Mouse (Mus musculus) CH12.LX (cell line): ENCODE measurements around the gene Ccdc65. TPM values are rescaled to one million over a fixed set of nuclear protein-coding genes. Genes with fewer than 3 reads are reported as not detected.
A peak's percentile ranks its signal among the peaks of the same experiment; 100 is the strongest.

Source experiments
- DNase-seq: peaks from one replicate; pipeline ENCODE4 v3.0.0-alpha.2; 2013; ENCODE audit errors: extremely low read depth
- H3K27ac ChIP-seq: 2 replicates; pipeline ENCODE4 v1.5.1; 2012; ENCODE audit warnings: low read depth, mild to moderate bottlenecking, control low read depth, moderate library complexity; ENCODE audit not compliant: insufficient read depth
- H3K27me3 ChIP-seq: replicated peaks from 2 replicates; pipeline ENCODE3; 2012; ENCODE audit warnings: inconsistent platforms
- H3K36me3 ChIP-seq, 2 experiments: replicated peaks in 1 of 2; 2 replicates each; pipeline versions ENCODE3 to v1.6.1; 2012; ENCODE audit warnings: inconsistent platforms in 1 of 2, low read length in 1 of 2, mild to moderate bottlenecking in 1 of 2, mixed read lengths in 1 of 2, moderate library complexity in 1 of 2; ENCODE audit not compliant: control insufficient read depth in 1 of 2, insufficient read depth in 1 of 2
- H3K4me1 ChIP-seq, 2 experiments: 2 replicates each; pipeline ENCODE4 v1.6.1; 2012; ENCODE audit warnings: inconsistent platforms in 1 of 2, moderate library complexity in 1 of 2; ENCODE audit not compliant: insufficient read depth in 2 of 2, control insufficient read depth in 1 of 2
- H3K4me2 ChIP-seq: 2 replicates; pipeline ENCODE4 v1.6.1; 2012; ENCODE audit warnings: low read depth, mild to moderate bottlenecking, control low read depth; ENCODE audit not compliant: poor library complexity, insufficient read depth, severe bottlenecking
- H3K4me3 ChIP-seq, 3 experiments: fragments of 150-350 bp in 1 of 3; sonication (generic) in 1 of 3; replicated peaks in 1 of 3; 2 replicates each; pipeline versions ENCODE3 to v1.5.1; 2011 to 2012; ENCODE audit warnings: low read depth in 2 of 3, low read length in 2 of 3, mild to moderate bottlenecking in 2 of 3, moderate library complexity in 2 of 3, control low read depth in 1 of 3, improper control_type of control experiment in 1 of 3, inconsistent platforms in 1 of 3, mixed read lengths in 1 of 3; ENCODE audit not compliant: poor library complexity in 1 of 3
- H3K79me2 ChIP-seq: replicated peaks from 2 replicates; pipeline ENCODE4 v1.6.1; 2012; ENCODE audit warnings: mild to moderate bottlenecking, moderate library complexity; ENCODE audit not compliant: control insufficient read depth, poor library complexity, insufficient read depth, severe bottlenecking; ENCODE audit errors: extremely low read depth
- H3K9ac ChIP-seq: 2 replicates; pipeline ENCODE4 v1.6.1; 2012; ENCODE audit warnings: low read depth, mild to moderate bottlenecking, control low read depth, moderate library complexity; ENCODE audit not compliant: insufficient read depth
- H3K9me3 ChIP-seq: replicated peaks from 2 replicates; pipeline ENCODE3; 2012; ENCODE audit warnings: low read length, inconsistent platforms, mixed read lengths
- CHD2 ChIP-seq: IDR thresholded peaks from 2 replicates; pipeline ENCODE4 v1.6.1; 2011; ENCODE audit warnings: low read length, improper control_type of control experiment
- CTCF ChIP-seq, 2 experiments: IDR thresholded peaks in 1 of 2; conservative IDR thresholded peaks in 1 of 2; 2 replicates each; pipeline ENCODE4 v1.5.1; 2011 to 2012; ENCODE audit warnings: low read depth in 2 of 2, low read length in 2 of 2, improper control_type of control experiment in 1 of 2, inconsistent platforms in 1 of 2, mild to moderate bottlenecking in 1 of 2, moderate library complexity in 1 of 2
- E2F4 ChIP-seq: IDR thresholded peaks from 2 replicates; pipeline ENCODE4 v1.6.1; 2011; ENCODE audit warnings: low read depth, low read length, improper control_type of control experiment; ENCODE audit not compliant: insufficient replicate concordance
- ELF1 ChIP-seq: IDR thresholded peaks from 2 replicates; pipeline ENCODE4 v1.6.1; 2014; ENCODE audit warnings: low read depth, mild to moderate bottlenecking, inconsistent platforms, low read length, improper control_type of control experiment
- JUND ChIP-seq: conservative IDR thresholded peaks from 2 replicates; pipeline ENCODE4 v1.6.1; 2011; ENCODE audit warnings: low read depth, low read length, improper control_type of control experiment
- KAT2A ChIP-seq: IDR thresholded peaks from 2 replicates; pipeline ENCODE4 v1.6.1; 2012; ENCODE audit warnings: low read length, improper control_type of control experiment, inconsistent platforms; ENCODE audit not compliant: insufficient replicate concordance
- MAFK ChIP-seq: IDR thresholded peaks from 2 replicates; pipeline ENCODE4 v1.6.1; 2011; ENCODE audit warnings: low read length, improper control_type of control experiment; ENCODE audit not compliant: insufficient replicate concordance
- MAX ChIP-seq: IDR thresholded peaks from 2 replicates; pipeline ENCODE4 v1.6.1; 2011; ENCODE audit warnings: low read length, improper control_type of control experiment
- MAZ ChIP-seq: IDR thresholded peaks from 2 replicates; pipeline ENCODE4 v1.6.1; 2012; ENCODE audit warnings: low read depth, mild to moderate bottlenecking, inconsistent platforms, low read length, improper control_type of control experiment, moderate library complexity
- MEF2A ChIP-seq: IDR thresholded peaks from 2 replicates; pipeline ENCODE4 v1.6.1; 2014; ENCODE audit warnings: low read depth, mild to moderate bottlenecking, inconsistent platforms, low read length, improper control_type of control experiment, borderline replicate concordance
- MYC ChIP-seq: IDR thresholded peaks from 2 replicates; pipeline ENCODE4 v1.6.1; 2011; ENCODE audit warnings: low read depth, mild to moderate bottlenecking, improper control_type of control experiment, low read length
- NELFE ChIP-seq: IDR thresholded peaks from 2 replicates; pipeline ENCODE4 v1.6.1; 2011; ENCODE audit warnings: low read depth, low read length, improper control_type of control experiment
- PAX5 ChIP-seq: IDR thresholded peaks from 2 replicates; pipeline ENCODE4 v1.6.1; 2012; ENCODE audit warnings: low read length, inconsistent platforms, mixed read lengths
- POLR2A ChIP-seq: IDR thresholded peaks from 2 replicates; pipeline ENCODE4 v1.6.1; 2011; ENCODE audit warnings: low read depth, mild to moderate bottlenecking, improper control_type of control experiment, low read length
- RAD21 ChIP-seq: IDR thresholded peaks from 2 replicates; pipeline ENCODE4 v1.6.1; 2011; ENCODE audit warnings: low read depth, mild to moderate bottlenecking, low read length, improper control_type of control experiment, moderate library complexity
- RCOR1 ChIP-seq: conservative IDR thresholded peaks from 2 replicates; pipeline ENCODE4 v1.6.1; 2012; ENCODE audit warnings: low read depth, mild to moderate bottlenecking, inconsistent platforms, low read length, improper control_type of control experiment
- SMC3 ChIP-seq: IDR thresholded peaks from 2 replicates; pipeline ENCODE4 v1.6.1; 2011; ENCODE audit warnings: low read depth, low read length, improper control_type of control experiment
- TBP ChIP-seq: conservative IDR thresholded peaks from 2 replicates; pipeline ENCODE4 v1.6.1; 2011; ENCODE audit warnings: low read depth, low read length, improper control_type of control experiment
- TCF12 ChIP-seq: IDR thresholded peaks from 2 replicates; pipeline ENCODE4 v1.6.1; 2014; ENCODE audit warnings: low read depth, mild to moderate bottlenecking, inconsistent platforms, low read length, improper control_type of control experiment
- ZC3H11A ChIP-seq: IDR thresholded peaks from 2 replicates; pipeline ENCODE4 v1.6.1; 2012; ENCODE audit warnings: low read depth, mild to moderate bottlenecking, inconsistent platforms, low read length, improper control_type of control experiment
- ZKSCAN1 ChIP-seq: IDR thresholded peaks from 2 replicates; pipeline ENCODE4 v1.6.1; 2012; ENCODE audit warnings: low read depth, inconsistent platforms, low read length, improper control_type of control experiment, borderline replicate concordance
- ZMIZ1 ChIP-seq: IDR thresholded peaks from 2 replicates; pipeline ENCODE4 v1.6.1; 2012; ENCODE audit warnings: low read depth, mild to moderate bottlenecking, inconsistent platforms, low read length, improper control_type of control experiment
- ZNF384 ChIP-seq: IDR thresholded peaks from 2 replicates; pipeline ENCODE4 v1.6.1; 2012; ENCODE audit warnings: low read depth, low read length, improper control_type of control experiment, inconsistent platforms
- dilution Hi-C: fragments of 300-500 bp; cut with MboI; formaldehyde crosslinking; loops from 2 replicates; pipeline ENCODE4 v1.14.3; 2020; ENCODE audit warnings: low sequenced_read_pairs; ENCODE audit not compliant: extremely low pct_unique_long_range_greater_than_20kb, extremely low pct_ligation_motif_present
- in situ Hi-C: fragments of 300-500 bp; cut with MboI; formaldehyde crosslinking; loops from 3 replicates; pipeline ENCODE4 v1.14.3; 2019; ENCODE audit warnings: low sequenced_read_pairs, low pct_ligation_motif_present, low pct_unique_long_range_greater_than_20kb, mixed read lengths
- polyA plus RNA-seq: library from polyadenylated mRNA; unstranded; fragments of >175 nt; gene quantifications from 2 replicates; pipeline ENCODE4 v1.2.1, GENCODE M21; 2012; ENCODE audit warnings: low read depth; ENCODE audit not compliant: insufficient read length
- total RNA-seq, 2 experiments: library from RNA; depleted of rRNA; stranded (reverse); fragments of 300-350 nt in 1 of 2; fragments of >200 nt in 1 of 2; gene quantifications; 2 replicates each; pipeline ENCODE4 v1.2.3; 2012 to 2014

The Ccdc65 gene
- total and polyA plus RNA-seq, 3 experiments = 0.11 to 0.13 TPM; not detected in 1

DNA sequence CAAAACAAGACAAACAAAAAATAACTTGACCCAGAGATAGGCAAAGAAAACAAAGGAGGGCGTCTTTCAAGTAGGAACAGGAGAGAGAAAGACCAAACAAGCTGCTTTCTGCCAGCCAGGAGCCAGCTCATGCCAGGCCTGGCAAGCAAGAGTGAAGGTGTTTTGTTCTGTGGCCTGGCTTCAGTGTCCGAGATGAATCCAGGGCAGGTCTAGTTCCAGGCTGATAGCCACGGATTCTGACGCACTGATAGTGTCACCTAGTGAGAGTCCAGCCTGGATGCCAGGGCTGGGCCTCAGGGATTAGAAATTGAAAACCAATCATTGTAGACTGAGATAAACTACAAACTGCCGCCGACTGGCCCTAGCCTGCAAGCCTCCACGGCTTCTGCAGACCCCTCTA, 30.0 kb upstream of the Ccdc65 start:
- Histone ChIP-seq H3K4me3 (peak overlapping the region in 1 of 3 experiments; percentile 61), H3K9me3 (no peaks in the 10 kb centered on the region), H3K27ac (no peak overlapping the region), H3K36me3 (peaks cover 0 to 19% of the 10 kb centered on the region in 2 experiments), H3K9ac (no peak overlapping the region), H3K4me2 (peak overlapping the region; percentile 65; the same call in 1 of the 2 replicates)
- in situ Hi-C loops = no loop called here
- dilution Hi-C loops = no loop called here
- no peak for TF ChIP-seq ZKSCAN1
- no peak for TF ChIP-seq MEF2A
- no peak for TF ChIP-seq CHD2
- TF ChIP-seq E2F4 = no peak
- TF ChIP-seq MAFK = no peak
- TF ChIP-seq ZC3H11A = no peak
- TF ChIP-seq POLR2A = no peak
- no peak for TF ChIP-seq CTCF (conservative IDR thresholded peaks at IDR 0.05 in 1 of 2, IDR thresholded peaks at IDR 0.05 in 1 of 2; ENCODE audit: low read depth in 2 of 2, low read length in 2 of 2)
- TF ChIP-seq TBP = no peak
- TF ChIP-seq RCOR1 = no peak
- TF ChIP-seq ZMIZ1 = no peak
- TF ChIP-seq JUND = no peak
- no peak for TF ChIP-seq SMC3
- no peak for TF ChIP-seq MYC
- TF ChIP-seq MAX = no peak
- no peak for TF ChIP-seq TCF12
- no peak for TF ChIP-seq ZNF384
- TF ChIP-seq PAX5 = no peak
- no peak for TF ChIP-seq MAZ
- no peak for TF ChIP-seq RAD21
- TF ChIP-seq, all 38 proteins: peak for 0
- Histone ChIP-seq H3K27me3 (peaks cover 17% of the 10 kb centered on the region), H3K79me2 (no peaks in the 10 kb centered on the region), H3K4me1 (peaks cover 8 to 31% of the 10 kb centered on the region in 2 experiments)
- DNase-seq = no peak

DNA sequence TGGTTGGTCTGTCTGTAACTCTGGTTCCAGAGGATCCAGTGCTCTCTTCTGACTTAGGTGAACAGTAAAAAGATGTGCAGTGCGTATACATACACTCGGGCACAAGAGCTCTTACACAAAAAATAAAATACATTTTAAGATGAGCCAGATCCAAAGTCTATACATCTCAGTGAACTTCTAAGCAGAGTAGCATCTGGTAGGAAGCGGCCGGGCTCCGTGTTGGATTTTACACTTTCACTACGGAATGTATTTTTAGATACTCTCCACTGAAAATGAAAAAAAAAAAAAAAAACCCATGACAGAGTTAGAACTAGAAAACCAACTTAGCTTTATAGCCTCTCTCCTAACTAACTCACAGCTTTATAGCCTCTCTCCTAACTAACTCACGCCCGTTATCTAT, 27.3 kb upstream of the Ccdc65 start:
- dilution Hi-C loops = no loop called here
- peaks cover 15 to 49% of the 10 kb centered on the region in 2 experiments for H3K4me1 ChIP-seq

More for the DNA sequence above, 27.3 kb upstream of the Ccdc65 start:
- no peak overlapping the region for H3K4me3 ChIP-seq
- in situ Hi-C loops = no loop called here
- H3K9me3 ChIP-seq = no peaks in the 10 kb centered on the region
- no peak overlapping the region for H3K4me2 ChIP-seq
- TF ChIP-seq PAX5 (no peak), ELF1 (no peak), RAD21 (no peak), NELFE (no peak), E2F4 (no peak), MAFK (no peak), ZNF384 (no peak), KAT2A (no peak)
- no peaks in the 10 kb centered on the region for H3K36me3 ChIP-seq
- no peak overlapping the region for H3K27ac ChIP-seq
- H3K79me2 ChIP-seq = no peaks in the 10 kb centered on the region
- DNase-seq = no peak
- H3K9ac ChIP-seq = no peak overlapping the region
- peaks cover 17% of the 10 kb centered on the region for H3K27me3 ChIP-seq
